Mouse (Mus musculus) ES-Bruce4 (cell line): ENCODE measurements around the gene Gtf2ird2.

Source experiments
- CTCF ChIP-seq: IDR thresholded peaks from one replicate; pipeline ENCODE4 v1.8.1; 2011; ENCODE audit warnings: low read depth, low read length
- EP300 ChIP-seq: IDR thresholded peaks from 2 replicates; pipeline ENCODE4 v1.6.1; 2011; ENCODE audit warnings: low read depth, low read length; ENCODE audit not compliant: insufficient read depth
- POLR2A ChIP-seq: IDR thresholded peaks from one replicate; pipeline ENCODE4 v1.8.1; 2011; ENCODE audit warnings: low read length; ENCODE audit not compliant: insufficient read depth

GRCm38 (mm10) chr5:134182735-134183134 is 1.1 kb upstream of the Gtf2ird2 start:
- TF ChIP-seq CTCF (no peak), EP300 (no peak), POLR2A (no peak)
